Comparison of ENCODE assay signal across 14 mouse cellular contexts in genomic region chr11:96940578-96941465, GRCm38 (mm10). TPM values are rescaled to one million over a fixed set of nuclear protein-coding genes. Genes with fewer than 3 reads are reported as not detected.
DNase-seq lines count a peak whose midpoint lies in the region; ATAC-seq and TF ChIP-seq lines count a peak whose summit lies in the region.
"Had no signal": no experiment of that assay in that cellular context is flagged by ENCODE, and none has a peak within 500 bp of the region (broad histone marks: within the 10 kb centered on the region; RNA-seq: fewer than 3 reads in every experiment).

No protein-coding gene starts in this region.

- H3K4me2 ChIP-seq in heart, embryonic 13.5 days: peak overlapping the region; percentile 43
- H3K4me2 ChIP-seq in liver, postnatal 0 days (ENCODE audit: low read depth, low read length): peak overlapping the region; percentile 91
- H3K4me2 ChIP-seq: forebrain, embryonic 13.5 days had no signal

- intact Hi-C loops in heart, postnatal 10 days (cut with DNase I): no loop called here

- no peak for TF ChIP-seq CTCF in MEL (IDR thresholded peaks at IDR 0.05 in 2 of 3, conservative IDR thresholded peaks at IDR 0.05 in 1 of 3; ENCODE audit: control insufficient read depth in 1 of 3, insufficient read depth in 1 of 3, low read depth in 2 of 3, low read length in 3 of 3, poor library complexity in 1 of 3, severe bottlenecking in 1 of 3)
- TF ChIP-seq CTCF in liver, postnatal 0 days (IDR thresholded peaks at IDR 0.05; ENCODE audit: low read depth): no peak

- peaks cover 21% of the 10 kb centered on the region for H3K79me2 ChIP-seq in MEL (ENCODE audit: control insufficient read depth, insufficient read depth, low read length, poor library complexity)

- no peak overlapping the region for H3K27ac ChIP-seq in heart, embryonic 13.5 days (replicated peaks)
- H3K27ac ChIP-seq in MEL (ENCODE audit: control insufficient read depth, low read depth, low read length): peak overlapping the region; percentile 69
- H3K27ac ChIP-seq in embryonic facial prominence, embryonic 10.5 days (replicated peaks): no peak overlapping the region
- H3K27ac ChIP-seq in liver, postnatal 0 days (ENCODE audit: low read depth): peak overlapping the region; percentile 97
- H3K27ac ChIP-seq: forebrain, embryonic 13.5 days; kidney, postnatal 0 days had no signal

- TF ChIP-seq RAD21 in MEL (IDR thresholded peaks at IDR 0.05; ENCODE audit: low read depth, low read length): no peak

- no peak overlapping the region; the same call in 1 of the 2 replicates for H3K9ac ChIP-seq in heart, embryonic 13.5 days
- peak overlapping the region; percentile 19; the same call in 1 of the 2 replicates for H3K9ac ChIP-seq in MEL (ENCODE audit: control insufficient read depth, low read depth, low read length, poor library complexity, severe bottlenecking)
- H3K9ac ChIP-seq in liver, postnatal 0 days (replicated peaks): peak overlapping the region; percentile 44
- H3K9ac ChIP-seq: forebrain, embryonic 13.5 days had no signal

- no peak for TF ChIP-seq POLR2A in MEL (IDR thresholded peaks at IDR 0.05; ENCODE audit: control insufficient read depth in 1 of 2, insufficient read depth in 1 of 2, low read depth in 1 of 2, low read length in 2 of 2, poor library complexity in 1 of 2)

- WGBS in heart, embryonic 13.5 days: 61% methylated on average over 16 of the region's 16 CpGs
- 82% methylated on average over 16 of the region's 16 CpGs for WGBS in embryonic facial prominence, embryonic 10.5 days
- 63% methylated on average over 16 of the region's 16 CpGs for WGBS in liver, postnatal 0 days (ENCODE audit: insufficient replicate concordance)

- DNase-seq in heart, postnatal 10 days: no peak
- peak; percentile 90 for DNase-seq in MEL (ENCODE audit: low read depth, low spot score)
- DNase-seq in embryonic facial prominence, embryonic 10.5 days (ENCODE audit: low spot score): no peak
- peak; percentile 77 for DNase-seq in liver, postnatal 0 days
- no peak for DNase-seq in left cerebral cortex, adult 11 months (ENCODE audit: low spot score)
- DNase-seq in cerebellum, adult 11-12 months: no peak
- DNase-seq in left cerebral cortex, adult 8-10 months (ENCODE audit: low spot score in 2 of 2): no peak
- DNase-seq: cerebellum, adult 9-10 months; gastrocnemius, postnatal 10 days; right cerebral cortex, postnatal 14 days had no signal

- H3K27me3 ChIP-seq in heart, embryonic 13.5 days (replicated peaks): no peaks in the 10 kb centered on the region
- no peaks in the 10 kb centered on the region for H3K27me3 ChIP-seq in MEL (ENCODE audit: control insufficient read depth in 1 of 2, insufficient read depth in 2 of 2, low read length in 2 of 2)
- peaks cover 6% of the 10 kb centered on the region for H3K27me3 ChIP-seq in embryonic facial prominence, embryonic 10.5 days (replicated peaks; ENCODE audit: low read depth, poor library complexity, severe bottlenecking)
- no peaks in the 10 kb centered on the region for H3K27me3 ChIP-seq in liver, postnatal 0 days (ENCODE audit: insufficient read depth, low read length)

- H3K4me1 ChIP-seq in heart, embryonic 13.5 days: peaks cover 23% of the 10 kb centered on the region
- H3K4me1 ChIP-seq in MEL (ENCODE audit: control insufficient read depth in 1 of 2, insufficient read depth in 2 of 2, low read length in 2 of 2): peaks cover 17 to 37% of the 10 kb centered on the region in 2 experiments
- peaks cover 26% of the 10 kb centered on the region for H3K4me1 ChIP-seq in embryonic facial prominence, embryonic 10.5 days
- peaks cover 59% of the 10 kb centered on the region for H3K4me1 ChIP-seq in liver, postnatal 0 days (ENCODE audit: insufficient read depth)

- H3K4me3 ChIP-seq in heart, embryonic 13.5 days: no peak overlapping the region
- H3K4me3 ChIP-seq in MEL (ENCODE audit: control insufficient read depth in 1 of 2, insufficient read depth in 1 of 2, low read depth in 2 of 2, low read length in 2 of 2): no peak overlapping the region
- H3K4me3 ChIP-seq in embryonic facial prominence, embryonic 10.5 days: 0 out of 2 replicates have a peak overlapping the region, but pooled peaks have one; percentile 18
- peak overlapping the region; percentile 71 for H3K4me3 ChIP-seq in liver, postnatal 0 days (ENCODE audit: low read depth, low read length)
- H3K4me3 ChIP-seq: forebrain, embryonic 13.5 days had no signal

- no peaks in the 10 kb centered on the region for H3K9me3 ChIP-seq in heart, embryonic 13.5 days
- no peaks in the 10 kb centered on the region for H3K9me3 ChIP-seq in MEL (replicated peaks; ENCODE audit: insufficient read depth, low read length)
- H3K9me3 ChIP-seq in embryonic facial prominence, embryonic 10.5 days: no peaks in the 10 kb centered on the region
- H3K9me3 ChIP-seq in liver, postnatal 0 days (ENCODE audit: low read length): no peaks in the 10 kb centered on the region
- H3K9me3 ChIP-seq: forebrain, embryonic 13.5 days had no signal

- H3K36me3 ChIP-seq in heart, embryonic 13.5 days: peaks cover 12% of the 10 kb centered on the region
- H3K36me3 ChIP-seq in MEL (ENCODE audit: control insufficient read depth in 1 of 2, insufficient read depth in 2 of 2, low read length in 2 of 2): peaks cover 0 to 35% of the 10 kb centered on the region in 2 experiments; a peak in 2 of 4 replicates
- H3K36me3 ChIP-seq in embryonic facial prominence, embryonic 10.5 days (replicated peaks): no peaks in the 10 kb centered on the region
- H3K36me3 ChIP-seq in liver, postnatal 0 days (replicated peaks; ENCODE audit: insufficient read depth, low read length): peaks cover 42% of the 10 kb centered on the region

- ATAC-seq in heart, embryonic 13.5 days (ENCODE audit: extremely low read depth, insufficient number of reproducible peaks, low FRiP score, low TSS enrichment): no peak
- peak; percentile 11 for ATAC-seq in liver, postnatal 0 days
- ATAC-seq: forebrain, embryonic 13.5 days had no signal

- TF ChIP-seq EP300 in MEL (IDR thresholded peaks at IDR 0.05; ENCODE audit: low read depth in 1 of 2, low read length in 2 of 2): peak; percentile 96 to 97
- TF ChIP-seq EP300 in liver, postnatal 0 days (IDR thresholded peaks at IDR 0.05; ENCODE audit: low read depth): peak; percentile 97

TF ChIP-seq in MEL, 35 proteins besides CTCF, POLR2A, EP300 and RAD21 (continues in another document):
- TF ChIP-seq POLR2AphosphoS2 (IDR thresholded peaks at IDR 0.05; ENCODE audit: low read length) (0 out of 2 replicates have a peak, but pooled peaks have one; percentile 50), MYB (IDR thresholded peaks at IDR 0.05; ENCODE audit: low read depth, low read length) (peak; percentile 44; the same call in 1 of the 2 replicates), SIN3A (IDR thresholded peaks at IDR 0.05; ENCODE audit: low read length) (peak; percentile 37; the same call in 1 of the 2 replicates), RCOR1 (IDR thresholded peaks at IDR 0.05; ENCODE audit: low read depth, low read length) (peak; percentile 98), MAFK (IDR thresholded peaks at IDR 0.05; ENCODE audit: borderline replicate concordance, low read depth, low read length) (peak; percentile 86; the same call in 1 of the 2 replicates), ETS1 (IDR thresholded peaks at IDR 0.05; ENCODE audit: low read depth, low read length) (peak; percentile 78), SMC3 (IDR thresholded peaks at IDR 0.05; ENCODE audit: low read depth, low read length) (no peak), JUND (IDR thresholded peaks at IDR 0.05; ENCODE audit: low read depth, low read length) (no peak)

RNA-seq across cellular contexts. Expression of gene Pnpo, which starts 3.0 kb away (rescaled TPM):
- polyA plus RNA-seq in heart, embryonic 13.5 days (2015; fragmentation: Nextera tagmentation; extraction: Ambion mirVana): 53.3 and 55.6 TPM in 2 replicates
- total RNA-seq in heart, postnatal 10 days (2021): 10 to 100 TPM; 11.8 to 12.8 TPM
- 41.7 and 55.7 TPM in 2 replicates for total RNA-seq in MEL (2012; rRNA removed)
- 10 to 100 TPM in 1 of 2 experiments, not detected in 1; 38.8 TPM for polyA plus RNA-seq in MEL (2012; ENCODE audit: insufficient read depth in 1 of 2, insufficient read length in 2 of 2, low read depth in 1 of 2, low replicate concordance in 2 of 2, missing spikeins in 1 of 2)
- 32.0 and 34.5 TPM in 2 replicates for polyA plus RNA-seq in embryonic facial prominence, embryonic 10.5 days (2016; fragmentation: Nextera tagmentation; extraction: Ambion mirVana)
- polyA plus RNA-seq in liver, postnatal 0 days (2015; fragmentation: Nextera tagmentation; extraction: Ambion mirVana): 271 and 273 TPM in 2 replicates
- total RNA-seq in left cerebral cortex, adult 8-10 months (2022): 10 to 100 TPM; 43.7 to 51.2 (median 48.6) TPM

RNA-seq across cellular contexts. Expression of gene Prr15l, which starts 12.9 kb away (rescaled TPM):
- 0.79 and 1.0 TPM in 2 replicates for polyA plus RNA-seq in heart, embryonic 13.5 days (2015; fragmentation: Nextera tagmentation; extraction: Ambion mirVana)
- under 1 TPM; 0.47 to 0.74 TPM for total RNA-seq in heart, postnatal 10 days (2021)
- total RNA-seq in MEL (2012; rRNA removed): 0.08 TPM in 1 of 2 replicates, not detected in the other
- under 1 TPM in 1 of 2 experiments, not detected in 1; 0.19 TPM for polyA plus RNA-seq in MEL (2012; ENCODE audit: insufficient read depth in 1 of 2, insufficient read length in 2 of 2, low read depth in 1 of 2, low replicate concordance in 2 of 2, missing spikeins in 1 of 2)
- polyA plus RNA-seq in embryonic facial prominence, embryonic 10.5 days (2016; fragmentation: Nextera tagmentation; extraction: Ambion mirVana): 1.1 and 2.3 TPM in 2 replicates
- polyA plus RNA-seq in liver, postnatal 0 days (2015; fragmentation: Nextera tagmentation; extraction: Ambion mirVana): 10.1 and 13.9 TPM in 2 replicates
- not detected for total RNA-seq in left cerebral cortex, adult 8-10 months (2022)
- total RNA-seq: gastrocnemius, postnatal 10 days; layer of hippocampus, postnatal 10 days had no signal

RNA-seq across cellular contexts. Expression of gene Cdk5rap3, which starts 24.5 kb away (rescaled TPM):
- 50.4 and 52.4 TPM in 2 replicates for polyA plus RNA-seq in heart, embryonic 13.5 days (2015; fragmentation: Nextera tagmentation; extraction: Ambion mirVana)
- total RNA-seq in heart, postnatal 10 days (2021): 10 to 100 TPM; 28.0 to 30.8 TPM
- 45.2 and 48.9 TPM in 2 replicates for total RNA-seq in MEL (2012; rRNA removed)
- 10 to 100 TPM in 1 of 2 experiments, not detected in 1; 55.4 TPM for polyA plus RNA-seq in MEL (2012; ENCODE audit: insufficient read depth in 1 of 2, insufficient read length in 2 of 2, low read depth in 1 of 2, low replicate concordance in 2 of 2, missing spikeins in 1 of 2)
- 90.1 and 99.9 TPM in 2 replicates for polyA plus RNA-seq in embryonic facial prominence, embryonic 10.5 days (2016; fragmentation: Nextera tagmentation; extraction: Ambion mirVana)
- polyA plus RNA-seq in liver, postnatal 0 days (2015; fragmentation: Nextera tagmentation; extraction: Ambion mirVana): 38.3 and 38.4 TPM in 2 replicates
- total RNA-seq in left cerebral cortex, adult 8-10 months (2022): 10 to 100 TPM; 40.6 to 44.6 (median 41.9) TPM

RNA-seq across cellular contexts. Expression of gene Sp2, which starts 41.9 kb away (rescaled TPM):
- polyA plus RNA-seq in heart, embryonic 13.5 days (2015; fragmentation: Nextera tagmentation; extraction: Ambion mirVana): 15.8 and 17.8 TPM in 2 replicates
- total RNA-seq in heart, postnatal 10 days (2021): 10 to 100 TPM; 15.0 to 16.1 TPM
- total RNA-seq in MEL (2012; rRNA removed): 1.4 and 2.2 TPM in 2 replicates
- 10 to 100 TPM in 1 of 2 experiments, not detected in 1; 20.3 TPM for polyA plus RNA-seq in MEL (2012; ENCODE audit: insufficient read depth in 1 of 2, insufficient read length in 2 of 2, low read depth in 1 of 2, low replicate concordance in 2 of 2, missing spikeins in 1 of 2)
- 27.9 and 30.3 TPM in 2 replicates for polyA plus RNA-seq in embryonic facial prominence, embryonic 10.5 days (2016; fragmentation: Nextera tagmentation; extraction: Ambion mirVana)
- 6.8 and 7.1 TPM in 2 replicates for polyA plus RNA-seq in liver, postnatal 0 days (2015; fragmentation: Nextera tagmentation; extraction: Ambion mirVana)
- total RNA-seq in left cerebral cortex, adult 8-10 months (2022): 10 to 100 TPM; 10.7 to 15.0 (median 13.0) TPM

Comparison
In these comparisons a context has a peak if more than half of its experiments do, and no peak if none do; other contexts are left out.
1. H3K27ac ChIP-seq: peak in MEL (single experiment) and liver, postnatal 0 days (single experiment); none in heart, embryonic 13.5 days (single experiment) and embryonic facial prominence, embryonic 10.5 days (single experiment).
2. H3K4me3 ChIP-seq: peak in embryonic facial prominence, embryonic 10.5 days (single experiment) and liver, postnatal 0 days (single experiment); none in heart, embryonic 13.5 days (single experiment) and MEL (0 of 2).
3. DNase-seq: peak in MEL (single experiment) and liver, postnatal 0 days (single experiment); none in heart, postnatal 10 days (0 of 2), embryonic facial prominence, embryonic 10.5 days (single experiment), left cerebral cortex, adult 11 months (single experiment), cerebellum, adult 11-12 months (single experiment) and left cerebral cortex, adult 8-10 months (0 of 2).